Mouse (Mus musculus): Measurements from ENCODE around the gene Ctsm.

DNA sequence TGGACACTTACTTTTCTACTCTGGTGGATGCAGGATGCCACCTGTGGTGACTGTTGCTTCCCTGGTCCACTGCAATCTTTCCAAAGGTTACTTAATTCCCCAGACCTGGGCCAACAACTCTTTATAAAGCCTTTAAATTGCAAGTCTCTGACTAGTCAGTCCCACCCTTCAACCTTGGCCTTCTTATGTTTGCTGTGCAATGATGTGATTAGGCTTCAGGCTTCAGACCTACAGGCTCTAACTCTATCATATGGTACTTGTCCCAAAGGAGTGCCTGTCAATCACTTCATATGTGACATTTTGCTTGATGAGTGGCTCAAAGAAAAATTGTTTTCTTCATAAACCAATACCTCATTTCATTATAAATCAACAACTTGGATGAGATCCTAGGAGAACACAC is 28.4 kb upstream of the Ctsm start, which contains the start of gene Cts3:
- TF ChIP-seq CTCF (IDR thresholded peaks at IDR 0.05; ENCODE audit: low read depth): no peak
- no peak for TF ChIP-seq EP300 (IDR thresholded peaks at IDR 0.05; ENCODE audit: low read depth)
